Mouse (Mus musculus) monocyte, adult 5-6 weeks (primary cell): Measurements from ENCODE around the gene Ctrc. TPM values are rescaled to one million over a fixed set of nuclear protein-coding genes. Genes with fewer than 3 reads are reported as not detected.
A peak's percentile ranks its signal among the peaks of the same experiment; 100 is the strongest.
"Not testable (repeated sequence)": the region's sequence is repeated elsewhere in the genome, so short reads cannot be mapped to it uniquely, and the experiment has no call there.

Experiments used
- ATAC-seq: fragments of 153-309, 156-312 bp; replicated peaks from 2 replicates; pipeline ENCODE4 v1.8.0; 2017; ENCODE audit warnings: mild to moderate bottlenecking; ENCODE audit not compliant: low TSS enrichment, insufficient number of reproducible peaks, severe bottlenecking, poor library complexity, low FRiP score
- total RNA-seq: library from RNA; stranded (forward); fragments of 200-1000, 200-491, 200-594 nt; gene quantifications from 3 replicates; pipeline ENCODE4 v1.2.3, GENCODE M21; 2017

The Ctrc gene
- total RNA-seq, 1 experiment from 2014 or later, result not detected

DNA sequence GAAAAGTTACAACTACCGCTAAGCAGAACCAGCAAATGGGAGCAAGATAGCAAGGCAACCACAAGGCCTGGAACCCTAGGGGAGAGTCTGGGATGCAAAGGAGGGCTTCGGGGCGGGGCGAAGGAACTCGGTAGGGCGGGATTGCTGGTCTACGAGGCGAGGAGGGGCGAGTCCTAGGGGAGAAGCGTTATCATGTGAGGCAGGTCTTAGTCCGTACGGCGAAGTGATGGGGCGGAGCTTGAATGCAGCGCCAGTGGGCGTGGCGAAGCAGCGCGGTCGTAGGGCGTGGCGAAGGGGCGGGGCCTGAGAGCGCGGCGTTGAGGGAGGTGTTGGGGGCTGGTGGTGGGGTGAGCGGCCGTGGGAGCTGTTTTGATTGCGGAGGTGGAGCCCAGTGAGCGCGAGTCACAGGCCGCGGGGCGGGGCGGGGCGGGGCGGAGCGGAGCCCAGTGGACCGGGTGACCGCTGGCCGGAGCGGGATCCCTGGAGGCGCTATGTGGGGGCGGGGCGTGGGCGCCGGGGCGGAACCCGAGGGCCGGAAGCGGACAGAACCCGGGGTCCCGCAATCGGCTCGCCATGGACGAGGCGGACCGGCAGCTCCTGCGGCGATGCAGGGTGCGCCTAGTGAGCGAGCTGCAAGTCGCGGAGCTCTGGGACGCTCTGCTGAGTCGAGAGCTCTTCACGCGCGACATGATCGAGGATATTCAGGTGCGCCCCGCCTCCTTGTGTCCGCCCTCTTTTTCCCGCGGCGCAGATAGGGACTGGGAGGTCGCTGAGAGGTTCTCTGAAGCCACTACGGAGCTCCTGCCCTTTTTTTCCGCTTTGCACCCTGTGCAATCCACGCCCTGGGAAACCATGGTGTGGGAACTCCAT lies 52.6 kb downstream of the Ctrc start, which contains the start of gene Casp9:
Gene Casp9 (plus strand): TSS at position 331 of the 870 bp plus-strand sequence.
- ATAC-seq, result peak; percentile 72

DNA sequence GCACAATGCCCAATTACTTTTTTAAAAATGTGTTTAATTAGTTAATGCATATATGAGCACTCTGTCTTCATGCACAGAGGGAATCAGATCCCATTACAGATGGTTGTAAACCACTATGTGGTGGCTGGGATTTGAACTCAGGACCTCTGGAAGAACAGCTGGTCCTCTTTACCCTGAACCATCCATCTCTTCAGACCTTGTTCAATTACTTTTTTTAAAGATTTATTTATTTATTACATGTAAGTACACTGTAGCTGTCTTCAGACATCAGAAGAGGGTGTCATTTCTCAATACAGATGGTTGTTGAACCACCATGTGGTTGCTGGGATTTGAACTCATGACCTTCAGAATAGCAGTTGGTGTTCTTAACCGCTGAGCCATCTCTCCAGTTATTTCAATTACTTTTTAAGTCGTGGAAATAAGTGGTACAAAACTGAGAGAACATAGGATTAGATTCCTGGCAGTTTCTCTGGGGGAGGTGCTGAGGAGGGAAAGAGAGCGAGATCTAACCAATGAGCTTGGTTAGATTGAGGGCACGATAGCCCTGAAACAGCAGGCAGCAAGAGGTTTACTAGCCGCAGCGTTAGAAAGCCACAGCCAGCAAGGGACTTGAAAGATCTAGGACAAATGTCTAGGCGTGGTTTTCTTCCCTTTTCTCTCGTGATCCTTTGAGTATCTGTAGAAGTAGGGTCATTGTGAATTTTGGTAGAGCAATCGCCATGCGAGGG lies 53.4 kb downstream of the Ctrc start:
- ATAC-seq, result no peak; the same call in 1 of the 2 replicates

DNA sequence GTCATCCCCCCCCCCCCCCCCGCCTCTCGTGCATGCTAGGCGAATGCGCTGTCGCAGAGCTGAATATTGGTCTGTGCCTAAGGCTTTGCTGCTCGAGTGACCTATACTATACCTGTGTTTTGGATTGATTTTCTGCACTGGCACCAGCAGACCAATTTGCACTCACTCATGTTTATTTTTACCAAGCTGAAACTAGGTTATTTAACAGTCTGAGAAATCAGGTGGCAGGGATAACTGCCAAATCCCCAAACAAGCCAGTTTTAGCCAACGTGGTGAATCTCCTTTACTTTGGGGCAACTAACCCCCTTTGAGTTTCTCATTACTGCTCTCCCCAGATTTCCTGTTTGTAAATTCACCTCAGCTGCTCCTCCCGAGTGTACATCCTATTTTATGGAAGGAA lies 54.2 kb downstream of the Ctrc start:
- no peak for ATAC-seq

DNA sequence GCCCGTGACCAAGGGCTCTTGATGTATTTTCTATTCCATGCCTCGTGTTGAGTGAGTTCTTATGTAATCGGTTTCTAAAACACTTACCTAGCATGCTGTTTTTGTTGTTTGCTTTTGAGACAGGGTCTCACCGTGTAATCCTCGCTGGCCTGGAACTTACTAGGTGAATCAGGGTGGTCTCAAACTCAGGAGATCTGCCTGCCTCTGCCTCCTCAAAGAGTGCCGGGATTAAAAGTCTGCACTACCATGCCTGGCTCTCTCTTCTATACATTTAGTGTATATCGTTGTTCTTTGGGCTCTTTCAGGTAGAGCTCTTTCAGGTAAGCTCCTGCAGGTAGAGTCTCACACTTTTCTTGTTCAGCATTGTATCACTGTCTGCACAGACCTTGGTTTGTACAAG lies 54.7 kb downstream of the Ctrc start:
- no peak for ATAC-seq

DNA sequence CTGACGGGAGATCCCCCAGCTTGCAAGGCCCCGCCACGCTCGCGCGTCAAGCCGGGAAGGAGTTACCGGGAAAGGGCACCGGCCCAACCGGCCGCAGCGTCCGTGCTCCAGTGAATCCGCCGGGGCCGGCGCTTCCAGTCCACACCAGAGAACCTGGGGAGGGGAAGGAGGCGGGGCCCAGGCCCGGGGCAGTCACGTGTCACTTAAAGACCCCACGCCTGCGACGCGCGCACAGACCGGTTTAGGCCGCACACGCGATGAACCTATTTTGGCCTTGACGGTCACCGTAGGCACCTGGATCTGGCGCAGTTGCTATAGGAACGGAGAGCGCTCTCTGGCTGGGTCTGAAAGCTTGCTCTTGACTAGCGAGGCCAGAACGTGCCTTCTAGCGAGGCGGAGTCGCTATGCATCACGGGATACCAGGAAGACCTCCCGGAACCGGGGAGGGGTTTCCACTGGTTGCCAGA lies 55.6 kb downstream of the Ctrc start, which contains the start of gene Dnajc16:
Gene Dnajc16 (minus strand): TSS at position 408 of the 467 bp plus-strand sequence.
- peak; percentile 87 for ATAC-seq

DNA sequence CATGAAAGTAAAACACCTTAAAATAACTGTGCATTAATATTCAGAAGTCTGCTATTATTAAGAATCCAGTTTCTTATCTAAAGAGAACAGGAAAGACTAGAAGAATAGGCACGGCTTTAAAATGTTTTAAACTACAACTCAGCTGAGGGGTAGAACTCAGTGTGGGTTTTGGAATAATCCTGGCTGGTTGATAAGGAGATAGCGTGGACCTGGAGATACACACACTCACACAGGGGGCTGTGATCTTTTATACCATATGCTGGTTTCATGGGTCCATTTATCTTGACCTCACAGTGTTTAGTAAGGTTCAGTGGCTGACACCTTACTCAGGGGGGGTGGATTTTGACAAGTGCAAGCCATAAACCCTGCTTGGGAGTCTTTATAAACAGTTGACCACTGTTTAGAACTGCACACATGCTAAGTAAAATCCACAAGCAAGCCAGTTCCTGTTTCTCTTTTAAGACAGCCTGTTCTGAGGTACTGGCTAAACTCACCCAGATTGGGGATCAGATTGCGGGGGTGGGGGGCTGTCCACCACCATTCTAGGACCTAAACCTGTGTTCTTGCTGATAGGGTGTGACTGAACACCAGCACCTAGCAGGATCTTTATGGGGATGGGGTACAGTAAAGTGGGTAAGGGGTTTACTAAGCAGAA lies 56.5 kb downstream of the Ctrc start:
- ATAC-seq, result no peak

DNA sequence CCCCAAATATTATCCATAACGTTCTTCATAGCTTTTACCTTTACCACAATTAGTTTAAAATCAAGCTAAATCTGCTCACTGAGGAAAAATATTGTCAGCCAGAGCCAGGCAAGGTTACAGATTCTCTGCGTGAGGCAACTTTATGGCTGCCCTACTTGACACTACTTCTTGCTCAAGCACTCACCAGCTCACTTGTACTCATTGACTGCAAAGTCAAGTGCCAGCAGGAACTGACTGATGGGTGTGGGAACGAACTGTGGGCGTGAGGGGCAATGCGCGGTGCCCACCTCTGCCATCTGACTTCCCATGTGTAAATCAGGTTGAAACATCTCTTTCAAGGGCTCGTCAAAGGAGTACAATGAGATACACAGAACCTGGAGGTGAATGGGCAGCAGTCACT lies 58.7 kb downstream of the Ctrc start:
- ATAC-seq, result no peak

DNA sequence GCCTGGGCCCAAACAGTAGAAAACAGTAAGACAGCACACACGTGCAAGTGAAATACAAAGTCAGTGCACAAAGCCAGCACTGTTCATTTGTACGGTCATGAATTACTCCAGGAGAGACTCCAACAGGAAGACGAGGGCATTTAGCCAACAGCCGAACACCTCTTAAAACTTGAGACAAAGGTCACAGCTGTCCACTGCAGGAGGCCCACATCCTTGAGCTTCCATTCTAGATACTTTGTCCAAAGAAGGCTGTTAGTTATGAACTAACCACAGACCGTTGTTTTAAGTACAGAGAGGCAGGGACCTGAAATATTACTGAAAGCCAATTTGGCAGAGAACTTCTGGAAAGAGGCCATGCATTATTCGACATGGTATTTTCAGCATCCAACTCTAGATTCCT lies 59.1 kb downstream of the Ctrc start:
- ATAC-seq, result no peak

DNA sequence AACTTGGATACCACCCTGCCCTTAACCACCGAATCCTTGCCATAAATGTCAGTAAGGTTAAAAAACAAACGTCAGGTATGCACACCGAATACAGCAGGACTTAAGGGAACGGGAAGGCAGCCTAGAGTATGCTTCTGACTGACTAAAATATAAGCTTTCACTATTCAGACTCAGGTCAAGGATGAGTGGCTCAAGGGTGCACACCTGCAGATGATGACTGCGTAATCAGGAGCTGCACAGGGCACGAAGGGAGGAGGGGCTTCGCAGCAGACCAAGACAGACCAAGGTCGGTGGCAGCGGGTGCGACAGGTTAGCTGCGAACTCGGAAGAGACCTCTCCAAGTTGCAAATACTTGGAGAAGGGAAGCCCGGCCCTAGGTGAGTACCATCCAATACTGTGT lies 60.0 kb downstream of the Ctrc start:
- no peak for ATAC-seq

DNA sequence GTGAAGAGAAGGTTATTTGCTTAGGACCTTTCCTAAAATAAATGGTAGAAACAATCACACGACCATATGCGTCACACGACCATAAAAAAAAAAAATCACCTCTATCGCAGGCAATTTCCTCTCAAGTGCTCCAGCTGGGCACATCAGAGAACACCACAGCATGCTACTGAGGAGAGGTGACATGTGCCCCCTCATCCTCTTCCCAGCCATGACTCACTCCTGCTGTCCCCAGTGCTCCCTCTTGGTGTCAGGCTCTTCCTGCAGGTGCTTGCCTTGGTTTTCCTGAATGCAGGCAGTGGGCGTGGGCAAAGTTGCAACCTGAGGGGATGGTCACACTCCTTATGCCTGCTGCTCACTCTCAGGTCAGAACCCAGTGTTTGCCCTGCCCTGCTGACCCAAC lies 61.3 kb downstream of the Ctrc start:
- ATAC-seq, result no peak

DNA sequence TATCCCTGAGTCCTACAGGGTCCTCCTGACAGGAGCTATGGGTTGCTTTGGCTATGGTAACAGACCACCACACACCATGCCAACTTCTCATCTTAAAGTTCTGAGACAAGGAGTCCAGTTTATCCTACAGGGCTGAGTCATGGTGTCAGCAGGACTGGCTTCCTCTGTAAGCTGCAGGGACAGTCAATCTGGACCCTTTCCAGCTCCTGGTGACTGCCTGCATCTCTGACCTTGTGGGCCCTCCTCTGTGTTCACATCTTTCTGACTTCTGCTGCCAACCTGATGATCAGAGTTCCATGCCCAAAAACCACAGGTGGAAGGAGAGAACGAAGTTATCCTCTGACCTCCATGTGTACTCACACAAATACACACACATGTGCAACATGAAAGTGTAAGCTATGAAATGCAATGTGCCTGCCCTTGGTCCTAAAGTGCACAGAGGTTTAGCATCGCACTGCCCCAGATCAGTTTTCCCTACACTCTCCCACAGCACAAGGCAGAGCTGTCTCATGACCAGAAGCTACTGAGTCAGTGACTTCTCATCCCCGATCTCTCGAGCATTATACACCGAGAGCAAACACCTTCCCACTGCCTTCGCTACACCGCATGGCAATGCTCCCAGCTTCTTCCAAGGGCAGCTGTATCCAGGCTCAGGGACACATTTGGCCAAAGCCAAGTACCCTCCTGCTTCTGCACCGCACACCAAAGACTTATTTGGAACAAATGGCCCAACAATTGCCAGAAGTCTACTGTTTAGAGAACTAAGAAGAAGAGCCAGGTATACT lies 64.8 kb downstream of the Ctrc start:
- no peak for ATAC-seq

DNA sequence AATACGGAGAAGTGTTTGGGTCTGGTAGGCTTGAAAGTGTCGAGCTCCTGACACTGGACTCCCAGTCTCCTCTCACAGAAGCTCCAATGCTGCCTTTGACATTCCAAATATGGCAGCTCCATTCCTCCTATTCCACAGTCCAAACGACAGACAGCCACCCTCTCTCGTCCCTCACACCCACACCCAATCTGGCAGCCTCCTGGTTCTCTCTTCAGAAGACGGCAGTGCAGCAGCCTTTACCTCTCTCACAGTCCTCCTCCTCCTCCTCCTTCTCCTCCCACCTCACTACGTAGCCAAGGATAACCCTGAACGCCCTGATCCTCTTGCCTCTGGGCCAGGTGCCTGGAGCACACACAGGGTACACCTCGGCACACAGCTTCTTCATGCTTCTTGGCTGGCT lies 66.3 kb downstream of the Ctrc start:
- no peak for ATAC-seq

DNA sequence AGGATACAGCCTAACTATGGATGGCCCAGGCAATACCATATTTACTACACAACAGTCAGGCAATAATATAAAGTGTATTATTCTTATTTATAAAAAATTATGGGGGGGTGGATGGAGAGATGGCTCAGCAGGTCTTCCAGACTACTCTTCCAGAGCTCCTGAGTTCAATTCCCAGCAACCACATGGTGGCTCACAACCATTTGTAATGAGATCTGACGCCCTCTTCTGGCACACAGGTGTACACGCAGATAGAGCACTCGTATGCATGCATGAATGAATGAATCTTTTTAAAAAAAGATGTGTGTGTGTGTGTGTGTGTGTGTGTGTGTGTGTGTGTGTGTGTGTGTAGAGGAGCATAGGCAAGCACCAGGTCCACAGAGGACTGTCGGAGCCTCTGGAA lies 73.1 kb downstream of the Ctrc start:
- not testable (repeated sequence) for ATAC-seq

DNA sequence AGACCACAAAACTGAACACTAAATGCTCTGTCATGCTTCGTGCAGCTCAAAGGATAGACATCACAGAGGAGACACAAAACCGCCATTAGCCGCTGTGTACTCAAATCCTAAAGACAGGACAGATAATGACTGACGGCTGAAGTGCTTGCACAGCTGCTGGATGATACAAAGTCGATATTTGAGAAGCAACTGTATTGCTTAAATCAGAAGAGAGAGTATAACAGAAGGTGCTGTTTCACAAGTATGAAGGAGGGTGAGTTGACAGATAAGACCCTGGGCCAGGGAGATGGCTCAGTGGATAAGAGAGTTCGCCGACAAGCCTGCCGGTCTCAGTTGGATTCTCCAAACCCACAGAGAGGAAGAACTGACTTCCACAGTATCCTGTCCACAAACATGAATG lies 74.3 kb downstream of the Ctrc start:
- no peak for ATAC-seq

DNA sequence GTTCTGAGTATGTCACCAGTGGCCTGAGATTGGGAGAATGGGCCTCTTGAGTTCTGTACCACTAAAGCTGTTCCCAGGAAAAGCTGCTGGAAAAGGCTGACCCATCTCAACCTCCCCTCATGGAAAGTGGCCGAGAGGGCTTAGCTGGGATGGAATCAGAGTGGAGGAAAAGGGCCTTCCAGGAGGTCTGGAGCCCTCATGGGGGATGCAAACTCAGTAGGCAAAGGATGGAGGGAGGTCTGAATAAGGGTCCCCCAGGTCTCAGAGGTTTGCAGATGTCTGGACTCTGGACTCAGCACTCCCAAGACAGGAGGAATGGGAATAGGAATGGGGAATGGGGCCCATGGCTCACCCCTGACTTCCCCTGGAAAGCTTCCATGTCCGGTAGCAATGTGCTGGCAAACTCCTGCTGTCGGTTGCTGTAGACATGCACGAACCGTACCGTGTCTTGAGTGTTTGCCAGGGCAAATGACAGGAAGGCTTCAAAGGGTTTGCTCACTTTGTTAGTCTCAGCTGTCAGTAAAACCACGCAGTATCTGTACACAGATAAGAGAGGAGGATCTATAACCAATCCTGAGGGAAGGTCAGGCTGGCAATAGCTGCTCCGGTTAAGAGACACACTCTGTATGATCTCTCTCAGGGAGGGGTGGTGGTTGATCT lies 76.5 kb downstream of the Ctrc start:
- no peak for ATAC-seq

DNA sequence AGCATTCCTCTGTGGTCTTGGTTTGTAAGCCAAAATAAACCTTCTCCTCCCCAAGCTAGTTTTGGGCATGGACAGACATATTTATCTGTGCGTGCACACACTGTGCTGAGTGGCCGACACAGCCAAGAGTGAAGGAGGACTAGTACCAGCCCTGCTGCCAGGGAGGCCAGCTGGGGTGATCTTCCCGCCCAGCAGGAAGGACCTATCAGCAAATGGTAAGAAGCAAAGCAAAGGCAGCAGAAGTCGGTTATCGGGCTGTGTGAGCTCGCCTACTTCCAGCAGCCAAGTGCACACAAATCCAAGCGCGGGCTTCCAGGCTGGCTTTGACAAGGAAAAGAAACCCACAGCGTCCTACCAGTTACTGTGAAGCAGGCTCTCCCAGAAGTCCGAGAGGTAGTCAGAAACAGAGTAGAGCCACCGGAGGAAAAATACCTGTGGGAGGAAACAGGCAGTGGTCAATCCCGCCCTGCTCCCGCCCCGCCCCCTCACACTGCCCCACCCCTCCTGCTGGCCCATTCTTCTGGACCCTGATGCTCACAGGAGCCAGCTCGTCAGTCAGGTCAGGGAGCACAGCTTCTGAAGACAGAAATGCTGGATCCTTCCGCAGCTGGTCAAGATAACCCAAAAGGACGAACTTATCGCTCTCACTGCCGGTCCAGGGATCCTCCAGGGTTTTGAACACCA lies 78.7 kb downstream of the Ctrc start:
- ATAC-seq, result no peak

DNA sequence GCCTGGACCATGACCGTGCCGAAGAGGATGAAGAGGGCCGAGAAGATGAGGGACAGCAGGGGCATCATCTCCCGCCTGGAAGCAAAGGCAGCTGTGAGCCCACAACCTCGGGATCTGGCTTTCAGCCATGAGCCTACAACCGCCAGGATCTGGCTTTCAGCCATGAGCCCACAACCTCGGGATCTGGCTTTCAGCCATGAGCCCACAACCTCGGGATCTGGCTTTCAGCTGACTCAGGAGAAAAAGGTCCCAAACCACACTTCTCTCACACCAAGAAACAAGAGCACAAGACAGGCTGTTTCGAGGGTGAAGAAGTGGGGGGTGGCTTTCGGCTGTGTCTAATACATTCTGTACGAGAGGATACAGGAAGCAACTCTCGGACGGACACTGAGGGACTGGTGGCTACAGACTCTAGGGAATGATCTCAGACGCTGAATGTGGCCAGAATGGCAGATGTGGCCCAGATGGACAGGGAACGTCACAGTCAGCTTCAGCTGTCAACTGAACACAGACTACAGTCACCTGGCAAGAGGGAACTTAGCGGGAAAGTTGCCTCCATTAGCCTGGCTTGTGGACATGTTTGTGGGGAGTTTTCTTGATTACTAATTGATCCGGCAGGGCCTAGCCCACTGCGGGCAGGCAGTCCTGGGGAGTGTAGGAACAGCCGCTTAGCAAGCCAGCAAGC lies 79.3 kb downstream of the Ctrc start:
- ATAC-seq, result no peak
